Mouse (Mus musculus) CH12.LX (cell line): ENCODE measurements around the gene Cd320. TPM values are rescaled to one million over a fixed set of nuclear protein-coding genes. Genes with fewer than 3 reads are reported as not detected.

ENCODE experiments used
- DNase-seq: peaks from one replicate; pipeline ENCODE4 v3.0.0-alpha.2; 2013; ENCODE audit errors: extremely low read depth
- H3K27ac ChIP-seq: 2 replicates; pipeline ENCODE4 v1.5.1; 2012; ENCODE audit warnings: low read depth, mild to moderate bottlenecking, control low read depth, moderate library complexity; ENCODE audit not compliant: insufficient read depth
- H3K27me3 ChIP-seq: replicated peaks from 2 replicates; pipeline ENCODE3; 2012; ENCODE audit warnings: inconsistent platforms
- H3K36me3 ChIP-seq, 2 experiments: replicated peaks in 1 of 2; 2 replicates each; pipeline versions ENCODE3 to v1.6.1; 2012; ENCODE audit warnings: inconsistent platforms in 1 of 2, low read length in 1 of 2, mild to moderate bottlenecking in 1 of 2, mixed read lengths in 1 of 2, moderate library complexity in 1 of 2; ENCODE audit not compliant: control insufficient read depth in 1 of 2, insufficient read depth in 1 of 2
- H3K4me1 ChIP-seq, 2 experiments: 2 replicates each; pipeline ENCODE4 v1.6.1; 2012; ENCODE audit warnings: inconsistent platforms in 1 of 2, moderate library complexity in 1 of 2; ENCODE audit not compliant: insufficient read depth in 2 of 2, control insufficient read depth in 1 of 2
- H3K4me2 ChIP-seq: 2 replicates; pipeline ENCODE4 v1.6.1; 2012; ENCODE audit warnings: low read depth, mild to moderate bottlenecking, control low read depth; ENCODE audit not compliant: poor library complexity, insufficient read depth, severe bottlenecking
- H3K4me3 ChIP-seq, 3 experiments: fragments of 150-350 bp in 1 of 3; sonication (generic) in 1 of 3; replicated peaks in 1 of 3; 2 replicates each; pipeline versions ENCODE3 to v1.5.1; 2011 to 2012; ENCODE audit warnings: low read depth in 2 of 3, low read length in 2 of 3, mild to moderate bottlenecking in 2 of 3, moderate library complexity in 2 of 3, control low read depth in 1 of 3, improper control_type of control experiment in 1 of 3, inconsistent platforms in 1 of 3, mixed read lengths in 1 of 3; ENCODE audit not compliant: poor library complexity in 1 of 3
- H3K79me2 ChIP-seq: replicated peaks from 2 replicates; pipeline ENCODE4 v1.6.1; 2012; ENCODE audit warnings: mild to moderate bottlenecking, moderate library complexity; ENCODE audit not compliant: control insufficient read depth, poor library complexity, insufficient read depth, severe bottlenecking; ENCODE audit errors: extremely low read depth
- H3K9ac ChIP-seq: 2 replicates; pipeline ENCODE4 v1.6.1; 2012; ENCODE audit warnings: low read depth, mild to moderate bottlenecking, control low read depth, moderate library complexity; ENCODE audit not compliant: insufficient read depth
- H3K9me3 ChIP-seq: replicated peaks from 2 replicates; pipeline ENCODE3; 2012; ENCODE audit warnings: low read length, inconsistent platforms, mixed read lengths
- BHLHE40 ChIP-seq: IDR thresholded peaks from 2 replicates; pipeline ENCODE4 v1.6.1; 2011; ENCODE audit warnings: mild to moderate bottlenecking, low read depth, low read length, improper control_type of control experiment
- CHD2 ChIP-seq: IDR thresholded peaks from 2 replicates; pipeline ENCODE4 v1.6.1; 2011; ENCODE audit warnings: low read length, improper control_type of control experiment
- CTCF ChIP-seq, 2 experiments: IDR thresholded peaks in 1 of 2; conservative IDR thresholded peaks in 1 of 2; 2 replicates each; pipeline ENCODE4 v1.5.1; 2011 to 2012; ENCODE audit warnings: low read depth in 2 of 2, low read length in 2 of 2, improper control_type of control experiment in 1 of 2, inconsistent platforms in 1 of 2, mild to moderate bottlenecking in 1 of 2, moderate library complexity in 1 of 2
- E2F4 ChIP-seq: IDR thresholded peaks from 2 replicates; pipeline ENCODE4 v1.6.1; 2011; ENCODE audit warnings: low read depth, low read length, improper control_type of control experiment; ENCODE audit not compliant: insufficient replicate concordance
- ELF1 ChIP-seq: IDR thresholded peaks from 2 replicates; pipeline ENCODE4 v1.6.1; 2014; ENCODE audit warnings: low read depth, mild to moderate bottlenecking, inconsistent platforms, low read length, improper control_type of control experiment
- EP300 ChIP-seq: IDR thresholded peaks from 2 replicates; pipeline ENCODE4 v1.6.1; 2011; ENCODE audit warnings: low read length, improper control_type of control experiment
- ETS1 ChIP-seq: conservative IDR thresholded peaks from 2 replicates; pipeline ENCODE4 v1.6.1; 2012; ENCODE audit warnings: low read depth, mild to moderate bottlenecking, inconsistent platforms, low read length, improper control_type of control experiment, moderate library complexity
- HCFC1 ChIP-seq: IDR thresholded peaks from 2 replicates; pipeline ENCODE4 v1.6.1; 2012; ENCODE audit warnings: low read depth, mild to moderate bottlenecking, inconsistent platforms, low read length, improper control_type of control experiment
- IRF4 ChIP-seq: IDR thresholded peaks from 2 replicates; pipeline ENCODE4 v1.6.1; 2014; ENCODE audit warnings: low read depth, mild to moderate bottlenecking, inconsistent platforms, low read length, improper control_type of control experiment
- JUN ChIP-seq: IDR thresholded peaks from 2 replicates; pipeline ENCODE4 v1.6.1; 2011; ENCODE audit warnings: low read depth, mild to moderate bottlenecking, low read length, improper control_type of control experiment, moderate library complexity; ENCODE audit not compliant: insufficient read depth
- JUND ChIP-seq: conservative IDR thresholded peaks from 2 replicates; pipeline ENCODE4 v1.6.1; 2011; ENCODE audit warnings: low read depth, low read length, improper control_type of control experiment
- KAT2A ChIP-seq: IDR thresholded peaks from 2 replicates; pipeline ENCODE4 v1.6.1; 2012; ENCODE audit warnings: low read length, improper control_type of control experiment, inconsistent platforms; ENCODE audit not compliant: insufficient replicate concordance
- MAFK ChIP-seq: IDR thresholded peaks from 2 replicates; pipeline ENCODE4 v1.6.1; 2011; ENCODE audit warnings: low read length, improper control_type of control experiment; ENCODE audit not compliant: insufficient replicate concordance
- MAX ChIP-seq: IDR thresholded peaks from 2 replicates; pipeline ENCODE4 v1.6.1; 2011; ENCODE audit warnings: low read length, improper control_type of control experiment
- MAZ ChIP-seq: IDR thresholded peaks from 2 replicates; pipeline ENCODE4 v1.6.1; 2012; ENCODE audit warnings: low read depth, mild to moderate bottlenecking, inconsistent platforms, low read length, improper control_type of control experiment, moderate library complexity
- MEF2A ChIP-seq: IDR thresholded peaks from 2 replicates; pipeline ENCODE4 v1.6.1; 2014; ENCODE audit warnings: low read depth, mild to moderate bottlenecking, inconsistent platforms, low read length, improper control_type of control experiment, borderline replicate concordance
- MXI1 ChIP-seq: IDR thresholded peaks from 2 replicates; pipeline ENCODE4 v1.6.1; 2011; ENCODE audit warnings: mild to moderate bottlenecking, low read depth, low read length, improper control_type of control experiment
- MYC ChIP-seq: IDR thresholded peaks from 2 replicates; pipeline ENCODE4 v1.6.1; 2011; ENCODE audit warnings: low read depth, mild to moderate bottlenecking, improper control_type of control experiment, low read length
- NELFE ChIP-seq: IDR thresholded peaks from 2 replicates; pipeline ENCODE4 v1.6.1; 2011; ENCODE audit warnings: low read depth, low read length, improper control_type of control experiment
- NRF1 ChIP-seq: IDR thresholded peaks from 2 replicates; pipeline ENCODE4 v1.6.1; 2014; ENCODE audit warnings: low read depth, mild to moderate bottlenecking, inconsistent platforms, low read length, improper control_type of control experiment, moderate library complexity
- POLR2A ChIP-seq: IDR thresholded peaks from 2 replicates; pipeline ENCODE4 v1.6.1; 2011; ENCODE audit warnings: low read depth, mild to moderate bottlenecking, improper control_type of control experiment, low read length
- RAD21 ChIP-seq: IDR thresholded peaks from 2 replicates; pipeline ENCODE4 v1.6.1; 2011; ENCODE audit warnings: low read depth, mild to moderate bottlenecking, low read length, improper control_type of control experiment, moderate library complexity
- RCOR1 ChIP-seq: conservative IDR thresholded peaks from 2 replicates; pipeline ENCODE4 v1.6.1; 2012; ENCODE audit warnings: low read depth, mild to moderate bottlenecking, inconsistent platforms, low read length, improper control_type of control experiment
- SIN3A ChIP-seq: IDR thresholded peaks from 2 replicates; pipeline ENCODE4 v1.6.1; 2012; ENCODE audit warnings: low read length, improper control_type of control experiment, inconsistent platforms
- SMC3 ChIP-seq: IDR thresholded peaks from 2 replicates; pipeline ENCODE4 v1.6.1; 2011; ENCODE audit warnings: low read depth, low read length, improper control_type of control experiment
- TCF12 ChIP-seq: IDR thresholded peaks from 2 replicates; pipeline ENCODE4 v1.6.1; 2014; ENCODE audit warnings: low read depth, mild to moderate bottlenecking, inconsistent platforms, low read length, improper control_type of control experiment
- UBTF ChIP-seq: IDR thresholded peaks from 2 replicates; pipeline ENCODE4 v1.6.1; 2012; ENCODE audit warnings: low read depth, mild to moderate bottlenecking, inconsistent platforms, low read length, improper control_type of control experiment, moderate library complexity
- USF1 ChIP-seq: IDR thresholded peaks from 2 replicates; pipeline ENCODE4 v1.6.1; 2014; ENCODE audit warnings: low read depth, mild to moderate bottlenecking, inconsistent platforms, low read length, improper control_type of control experiment
- ZC3H11A ChIP-seq: IDR thresholded peaks from 2 replicates; pipeline ENCODE4 v1.6.1; 2012; ENCODE audit warnings: low read depth, mild to moderate bottlenecking, inconsistent platforms, low read length, improper control_type of control experiment
- ZKSCAN1 ChIP-seq: IDR thresholded peaks from 2 replicates; pipeline ENCODE4 v1.6.1; 2012; ENCODE audit warnings: low read depth, inconsistent platforms, low read length, improper control_type of control experiment, borderline replicate concordance
- ZMIZ1 ChIP-seq: IDR thresholded peaks from 2 replicates; pipeline ENCODE4 v1.6.1; 2012; ENCODE audit warnings: low read depth, mild to moderate bottlenecking, inconsistent platforms, low read length, improper control_type of control experiment
- dilution Hi-C: fragments of 300-500 bp; cut with MboI; formaldehyde crosslinking; loops from 2 replicates; pipeline ENCODE4 v1.14.3; 2020; ENCODE audit warnings: low sequenced_read_pairs; ENCODE audit not compliant: extremely low pct_unique_long_range_greater_than_20kb, extremely low pct_ligation_motif_present
- in situ Hi-C: fragments of 300-500 bp; cut with MboI; formaldehyde crosslinking; loops from 3 replicates; pipeline ENCODE4 v1.14.3; 2019; ENCODE audit warnings: low sequenced_read_pairs, low pct_ligation_motif_present, low pct_unique_long_range_greater_than_20kb, mixed read lengths
- polyA plus RNA-seq: library from polyadenylated mRNA; unstranded; fragments of >175 nt; gene quantifications from 2 replicates; pipeline ENCODE4 v1.2.1, GENCODE M21; 2012; ENCODE audit warnings: low read depth; ENCODE audit not compliant: insufficient read length
- total RNA-seq, 2 experiments: library from RNA; depleted of rRNA; stranded (reverse); fragments of 300-350 nt in 1 of 2; fragments of >200 nt in 1 of 2; gene quantifications; 2 replicates each; pipeline ENCODE4 v1.2.3; 2012 to 2014

Gene Cd320
- total and polyA plus RNA-seq, 3 experiments, result 50.9 to 67.1 (median 53.7) TPM

- no peaks in the 10 kb centered on the region for H3K36me3 ChIP-seq
- H3K4me1 ChIP-seq, result peaks cover 15 to 20% of the 10 kb centered on the region in 2 experiments
- in situ Hi-C loops, result loop anchor here (10.0 kb wide), 1 partner anchor 363 kb away; no protein-coding TSS in a partner anchor
- DNase-seq, result no peak
- no peaks in the 10 kb centered on the region for H3K9me3 ChIP-seq
- TF ChIP-seq JUND (no peak), HCFC1 (no peak), ZKSCAN1 (no peak), MEF2A (no peak), MYC (no peak)
- no peak overlapping the region for H3K9ac ChIP-seq
- dilution Hi-C loops, result no loop called here
- no peak overlapping the region for H3K27ac ChIP-seq
- no peak overlapping the region for H3K4me3 ChIP-seq
- H3K27me3 ChIP-seq, result peaks cover 7% of the 10 kb centered on the region
- H3K4me2 ChIP-seq, result no peak overlapping the region
- H3K79me2 ChIP-seq, result no peaks in the 10 kb centered on the region
These were observed 34.7 kb upstream of the Cd320 start for GRCm38 (mm10) chr17:33808192-33808591.

GRCm38 (mm10) chr17:33810334-33811141 lies 32.4 kb upstream of the Cd320 start, which contains the start of gene Kank3:
TSS of gene Kank3 (plus strand) at chr17:33810519.
- Histone ChIP-seq H3K36me3 (peaks cover 0 to 3% of the 10 kb centered on the region in 2 experiments), H3K9ac (peak within 1 kb of the TSS; percentile 25; the same call in 1 of the 2 replicates), H3K4me1 (peaks cover 10 to 19% of the 10 kb centered on the region in 2 experiments), H3K4me3 (peak within 1 kb of the TSS in 2 of 3 experiments; percentile 44 to 63), H3K79me2 (no peaks in the 10 kb centered on the region), H3K9me3 (no peaks in the 10 kb centered on the region), H3K27ac (no peak within 1 kb of the TSS), H3K27me3 (peaks cover 7% of the 10 kb centered on the region), H3K4me2 (peak within 1 kb of the TSS; percentile 59)
- dilution Hi-C loops (no loop called here), in situ Hi-C loops (no loop called here)
- DNase-seq, result peak; percentile 84
- TF ChIP-seq USF1, result no peak
- TF ChIP-seq CTCF (conservative IDR thresholded peaks at IDR 0.05 in 1 of 2, IDR thresholded peaks at IDR 0.05 in 1 of 2; ENCODE audit: low read depth in 2 of 2, low read length in 2 of 2), result no peak
- no peak for TF ChIP-seq RCOR1
- TF ChIP-seq E2F4, result no peak
- TF ChIP-seq SMC3, result no peak
- TF ChIP-seq MAZ, result peak; percentile 65; the same call in 1 of the 2 replicates
- TF ChIP-seq MEF2A, result no peak
- no peak for TF ChIP-seq RAD21
- TF ChIP-seq MAX, result no peak
- TF ChIP-seq SIN3A, result 0 out of 2 replicates have a peak, but pooled peaks have one; percentile 30
- peak; percentile 69 for TF ChIP-seq BHLHE40
- no peak for TF ChIP-seq TCF12
- no peak for TF ChIP-seq IRF4
- TF ChIP-seq NRF1, result 0 out of 2 replicates have a peak, but pooled peaks have one; percentile 35
- TF ChIP-seq UBTF, result no peak
- TF ChIP-seq MYC, result no peak
- TF ChIP-seq ZKSCAN1, result no peak
- peak; percentile 94 for TF ChIP-seq CHD2
- no peak for TF ChIP-seq NELFE
- no peak for TF ChIP-seq ETS1
- TF ChIP-seq ELF1, result 0 out of 2 replicates have a peak, but pooled peaks have one; percentile 16
- TF ChIP-seq MXI1, result no peak
- no peak for TF ChIP-seq ZMIZ1
- peak; percentile 51; the same call in 1 of the 2 replicates for TF ChIP-seq POLR2A
- TF ChIP-seq KAT2A, result no peak
- no peak for TF ChIP-seq JUN
- no peak for TF ChIP-seq ZC3H11A
- no peak for TF ChIP-seq MAFK
- no peak for TF ChIP-seq EP300
